Mouse (Mus musculus) stomach, postnatal 0 days (tissue): Measurements from ENCODE around the gene Pax7.

Experiments used
- CTCF ChIP-seq: IDR thresholded peaks from 2 replicates; pipeline ENCODE4 v1.5.1; 2016; ENCODE audit warnings: antibody characterized with exemption, low read depth, mild to moderate bottlenecking, moderate library complexity
- EP300 ChIP-seq: optimal IDR thresholded peaks from 2 replicates; pipeline ENCODE3; 2016; ENCODE audit warnings: antibody characterized with exemption

DNA sequence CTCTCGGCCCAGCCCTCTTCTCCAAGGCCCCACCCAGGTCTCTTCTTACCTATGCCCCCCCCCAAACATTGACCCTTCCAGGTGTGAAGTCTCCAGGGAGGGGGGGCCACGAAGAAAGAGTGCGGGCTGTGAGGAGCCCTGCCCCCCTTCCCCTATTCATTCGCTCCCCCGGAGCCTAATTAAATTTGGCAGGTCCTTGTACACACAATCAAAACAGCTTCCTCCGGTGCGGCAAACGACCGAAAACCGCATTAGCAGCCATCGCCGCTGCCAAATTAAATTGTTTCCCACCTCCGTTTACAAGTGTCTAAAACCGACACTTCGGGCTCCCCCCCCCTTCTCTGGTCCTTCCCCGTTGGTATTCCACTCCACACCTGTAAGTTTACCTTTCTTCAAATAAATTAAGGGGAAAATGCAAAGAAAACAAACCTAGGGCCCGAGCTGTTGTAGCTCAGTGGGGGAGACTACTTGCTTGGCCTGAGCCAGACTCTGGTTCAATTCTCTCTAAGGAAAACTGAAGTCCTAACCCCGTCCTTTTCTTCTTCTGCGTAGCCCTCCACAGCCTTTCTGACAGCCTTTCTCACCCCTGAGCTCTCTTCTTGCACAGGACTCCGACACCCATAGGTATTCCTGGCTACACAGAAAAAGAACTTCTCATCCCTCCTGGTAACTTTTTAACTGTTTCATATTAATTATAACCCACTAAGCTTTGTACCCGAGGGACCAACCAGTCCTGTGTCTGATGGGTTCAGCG, 8.6 kb downstream of the Pax7 start:
- TF ChIP-seq CTCF, result no peak
- TF ChIP-seq EP300, result no peak
